Mouse (Mus musculus): Measurements from ENCODE around the gene Il9r. TPM values are rescaled to one million over a fixed set of nuclear protein-coding genes. Genes with fewer than 3 reads are reported as not detected.
A peak's percentile ranks its signal among the peaks of the same experiment; 100 is the strongest.

The Il9r gene
- total RNA-seq, 2 experiments from 2014 or later = 0.10 TPM; not detected in 1

GRCm38 (mm10) chr11:32166683-32167082 lies 33.4 kb downstream of the Il9r start:
- DNase-seq = no peak
- intact Hi-C loops (cut with DNase I) = no loop called here

- intact Hi-C loops (cut with DNase I) = loop anchor here (1.0 to 5.0 kb wide), 3 partner anchors 162 to 485 kb away; partner anchors contain the start of gene Nsg2
- DNase-seq = peak; percentile 76 to 84
Observed at GRCm38 (mm10) chr11:32161922-32162804, 37.9 kb downstream of the Il9r start.

GRCm38 (mm10) chr11:32161500-32161899 lies 38.6 kb downstream of the Il9r start:
- intact Hi-C loops (cut with DNase I) = loop anchor here (5.0 kb wide), 2 partner anchors 209 to 484 kb away; no protein-coding TSS in a partner anchor
- no peak for DNase-seq

GRCm38 (mm10) chr11:32160341-32160740 lies 39.7 kb downstream of the Il9r start:
- no peak for DNase-seq
- intact Hi-C loops (cut with DNase I) = loop anchor here (5.0 kb wide), 2 partner anchors 208 to 483 kb away; no protein-coding TSS in a partner anchor

- DNase-seq = no peak
- intact Hi-C loops (cut with DNase I) = no loop called here
Observed at GRCm38 (mm10) chr11:32159176-32159575, 40.9 kb downstream of the Il9r start.

GRCm38 (mm10) chr11:32157791-32158594 lies 42.1 kb downstream of the Il9r start:
- DNase-seq = no peak
- intact Hi-C loops (cut with DNase I) = no loop called here

GRCm38 (mm10) chr11:32156854-32157630 lies 43.0 kb downstream of the Il9r start:
- intact Hi-C loops (cut with DNase I) = no loop called here
- no peak for DNase-seq

GRCm38 (mm10) chr11:32153216-32153615 lies 46.9 kb downstream of the Il9r start:
- intact Hi-C loops (cut with DNase I) = no loop called here

GRCm38 (mm10) chr11:32152814-32153213 lies 47.3 kb downstream of the Il9r start:
- intact Hi-C loops (cut with DNase I) = no loop called here
- DNase-seq = no peak

More at GRCm38 (mm10) chr11:32153216-32153615, 46.9 kb downstream of the Il9r start:
- no peak for DNase-seq

GRCm38 (mm10) chr11:32151243-32151642 lies 48.8 kb downstream of the Il9r start:
- intact Hi-C loops (cut with DNase I) = no loop called here
- DNase-seq = no peak

GRCm38 (mm10) chr11:32149605-32150004 lies 50.5 kb downstream of the Il9r start:
- intact Hi-C loops (cut with DNase I) = no loop called here
- no peak for DNase-seq

GRCm38 (mm10) chr11:32142771-32143170 lies 57.3 kb downstream of the Il9r start:
- DNase-seq = no peak
- intact Hi-C loops (cut with DNase I) = no loop called here

GRCm38 (mm10) chr11:32141627-32142586 lies 58.2 kb downstream of the Il9r start:
- intact Hi-C loops (cut with DNase I) = no loop called here
- no peak for DNase-seq

- intact Hi-C loops (cut with DNase I) = no loop called here
Observed at GRCm38 (mm10) chr11:32141034-32141433, 59.0 kb downstream of the Il9r start.

GRCm38 (mm10) chr11:32139528-32139961 lies 60.5 kb downstream of the Il9r start:
- DNase-seq = no peak
- intact Hi-C loops (cut with DNase I) = loop anchor here (10.0 kb wide), 1 partner anchor 465 kb away; the partner anchor contains the start of gene Bod1

More at GRCm38 (mm10) chr11:32141034-32141433, 59.0 kb downstream of the Il9r start:
- peak; percentile 50 to 74 for DNase-seq

GRCm38 (mm10) chr11:32138614-32138964 lies 61.5 kb downstream of the Il9r start:
- DNase-seq = no peak
- intact Hi-C loops (cut with DNase I) = loop anchor here (10.0 kb wide), 1 partner anchor 464 kb away; the partner anchor contains the start of gene Bod1

GRCm38 (mm10) chr11:32137719-32138613 lies 62.1 kb downstream of the Il9r start:
- intact Hi-C loops (cut with DNase I) = loop anchor here (10.0 kb wide), 1 partner anchor 463 kb away; the partner anchor contains the start of gene Bod1
- no peak for DNase-seq

Measured in heart, postnatal 10 days (tissue).